Mouse (Mus musculus): ENCODE data around the gene Ankrd12. TPM values are rescaled to one million over a fixed set of nuclear protein-coding genes. Genes with fewer than 3 reads are reported as not detected.

The Ankrd12 gene
- total RNA-seq (2023): 71.9 TPM

DNA sequence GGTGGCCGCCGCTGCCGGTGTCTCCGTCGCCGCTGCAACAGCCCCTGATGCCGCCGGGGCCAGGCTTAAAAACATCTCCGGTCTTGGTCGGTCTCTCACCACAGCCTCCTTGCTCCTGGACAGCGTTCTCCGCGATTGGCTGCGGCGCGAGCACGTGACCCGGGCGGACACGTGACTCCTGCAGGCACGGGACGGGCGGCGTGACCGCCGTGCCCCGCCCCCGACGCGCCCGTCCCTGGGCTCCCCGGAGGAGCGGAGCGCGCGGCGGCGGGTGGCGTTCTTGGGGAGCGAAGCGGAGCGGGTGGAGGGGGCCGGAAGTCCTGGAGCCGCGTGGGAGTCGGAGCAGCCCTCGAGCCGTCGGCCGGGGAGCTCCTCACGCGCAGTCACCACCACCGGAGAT lies at the start of gene Ankrd12:
TSS of gene Ankrd12 (minus strand) at position 156 of the 400 bp plus-strand sequence.

DNA sequence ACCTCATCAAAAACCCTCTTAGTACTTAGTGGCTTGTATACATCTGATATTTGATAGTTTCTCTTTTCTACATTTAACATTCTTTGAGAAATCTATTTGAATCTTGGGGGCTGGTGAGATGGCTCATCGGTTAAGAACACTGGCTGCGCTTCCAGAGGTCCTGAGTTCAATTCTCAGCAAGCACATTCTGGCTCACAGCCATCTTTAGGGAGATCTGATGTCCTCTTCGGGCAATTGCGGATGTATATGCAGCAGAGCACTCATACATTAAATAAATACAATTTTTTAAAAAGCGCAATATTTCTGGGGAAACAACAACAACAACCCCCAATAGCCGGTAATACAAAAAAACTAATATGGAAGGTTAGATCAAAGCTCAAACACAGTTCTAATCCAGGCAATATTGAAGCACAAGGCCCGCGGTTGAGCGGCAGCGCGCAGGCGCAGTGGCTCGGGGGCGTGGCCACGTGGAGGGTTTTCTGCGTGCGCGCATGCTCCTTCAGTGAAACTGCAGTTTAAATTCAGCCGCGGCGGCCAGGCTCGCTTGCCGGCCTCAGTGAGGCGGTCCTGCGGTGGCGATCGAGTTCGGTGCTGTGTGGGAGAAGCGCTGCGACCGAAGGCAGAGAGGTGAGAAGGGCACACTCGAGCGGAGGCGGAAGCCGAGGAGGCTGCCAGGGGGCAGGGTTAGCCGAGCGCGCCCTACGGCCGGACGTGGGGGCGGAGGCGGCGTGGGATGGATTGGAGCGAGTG lies 46.4 kb upstream of the Ankrd12 start, which contains the start of gene Ddx11:
TSS of gene Ddx11 (plus strand) at position 455 of the 750 bp plus-strand sequence.

DNA sequence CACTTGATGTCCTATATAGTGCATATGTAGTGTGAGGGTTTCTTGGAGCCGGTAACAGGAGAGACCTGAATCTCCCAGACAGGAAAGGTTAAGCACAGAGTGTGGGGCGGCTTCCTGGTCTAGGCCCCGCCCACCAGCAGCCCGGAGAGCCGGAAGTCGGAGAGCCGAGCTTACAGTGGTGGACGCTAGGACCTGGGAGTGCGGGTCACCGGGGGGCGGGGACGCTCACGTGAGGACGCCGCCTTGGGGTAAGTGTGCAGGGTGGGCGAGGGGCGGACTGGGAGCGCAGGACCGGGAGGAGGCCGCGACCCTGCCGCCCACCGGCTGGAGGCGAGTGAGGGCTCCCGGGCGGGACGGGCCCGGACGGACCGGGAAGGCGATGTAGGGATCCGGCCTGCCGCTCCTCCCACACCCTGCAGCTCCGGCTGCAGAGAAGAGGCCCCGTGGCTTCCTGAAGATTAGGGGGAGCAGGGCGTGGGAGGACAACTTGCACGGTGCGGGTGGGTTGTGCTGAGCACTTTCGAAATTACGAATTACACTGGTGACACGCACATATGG lies 34.6 kb upstream of the Ankrd12 start, which contains the start of gene Washc1:
TSS of gene Washc1 (plus strand) at position 144 of the 558 bp plus-strand sequence.

DNA sequence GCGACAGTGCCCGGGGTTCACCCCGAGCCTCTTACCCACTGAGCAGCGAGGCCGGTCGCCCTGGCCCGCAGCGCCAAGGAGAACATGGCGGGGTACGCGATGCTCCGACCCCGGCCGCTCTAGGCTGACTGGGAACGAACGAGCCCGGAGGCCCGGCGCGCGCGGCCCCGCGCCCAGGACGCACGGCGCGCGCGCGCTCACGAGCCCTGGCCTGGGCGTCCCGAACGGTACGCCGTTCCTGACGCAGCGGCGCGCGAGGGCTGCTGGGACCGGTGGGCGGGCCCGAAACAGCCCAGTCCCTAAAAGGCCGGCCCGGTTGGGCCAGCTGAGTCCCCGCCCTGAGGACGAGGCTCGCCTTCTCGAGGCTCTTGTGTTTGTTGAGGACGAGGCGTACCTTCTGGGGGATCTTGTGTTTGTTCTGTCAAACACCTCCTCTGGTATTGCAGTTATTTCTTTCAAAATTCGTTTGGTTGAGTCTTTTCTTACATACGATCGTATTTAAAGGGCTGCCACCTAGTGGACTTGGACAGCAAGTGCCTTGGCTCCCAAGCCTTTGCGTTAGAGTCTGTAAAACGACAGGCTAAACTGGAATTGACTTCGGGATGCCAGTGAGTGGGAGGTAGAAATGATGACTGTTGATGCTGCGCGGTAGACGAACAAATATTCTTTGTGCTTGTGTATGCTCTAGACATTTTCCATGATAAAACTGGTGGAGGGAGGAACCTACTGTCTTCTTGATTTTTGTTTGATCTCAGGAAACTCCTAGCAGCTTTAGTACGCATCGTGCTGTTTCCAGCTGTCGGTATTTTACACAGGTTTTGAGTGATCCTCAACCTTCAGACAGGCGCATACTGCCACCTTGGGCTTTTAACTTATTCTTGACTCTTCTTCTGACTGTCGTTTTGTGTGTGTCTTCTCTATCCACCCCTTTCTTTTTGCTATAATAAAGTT lies 24.8 kb upstream of the Ankrd12 start, which contains the start of gene Ndufv2:
TSS of gene Ndufv2 (minus strand) at position 180 of the 951 bp plus-strand sequence.

DNA sequence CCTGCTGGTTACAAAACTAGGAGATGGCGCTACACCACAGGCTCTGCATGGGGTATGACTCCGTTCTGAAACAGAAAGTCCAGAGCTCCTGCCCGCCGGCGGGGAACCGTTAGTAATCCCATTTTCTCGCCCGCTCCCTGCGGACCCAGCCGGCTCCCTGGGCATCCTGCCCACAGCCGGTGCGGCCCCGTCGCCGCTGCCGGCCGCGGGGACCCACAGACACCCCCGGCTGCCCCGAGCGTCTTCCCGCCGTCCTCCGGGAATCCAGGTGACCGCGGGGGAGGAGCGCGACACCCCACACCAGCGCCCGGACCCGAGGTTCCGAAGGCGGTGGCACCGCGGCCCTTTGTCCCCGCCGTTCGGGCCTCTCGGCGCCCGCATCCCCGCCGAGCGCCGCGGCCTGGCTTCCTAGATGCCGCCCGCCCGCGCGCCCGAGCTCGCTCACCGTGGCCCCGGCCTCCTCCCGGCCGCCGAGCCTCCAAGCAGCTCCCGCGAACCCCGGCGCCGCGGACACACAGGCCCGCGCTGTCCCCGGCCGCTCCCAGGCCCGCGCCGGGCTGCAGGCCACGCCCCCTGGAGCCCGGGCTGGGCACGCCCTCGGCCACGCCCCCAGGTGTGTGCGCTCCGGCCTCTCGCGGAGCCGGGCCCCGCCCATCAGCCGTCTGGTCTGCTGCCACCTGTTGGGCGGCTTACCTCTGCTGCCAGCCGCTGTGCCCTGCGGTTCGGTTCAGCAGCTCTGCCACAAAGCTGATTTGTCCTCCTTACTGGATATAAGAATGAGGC lies 126.1 kb downstream of the Ankrd12 start, which contains the start of gene Twsg1:
TSS of gene Twsg1 (minus strand) at position 605 of the 783 bp plus-strand sequence.

Other genes with a start within 250 kb of the Ankrd12 start
- 37.4 TPM for gene Ralbp1, start 191.3 kb downstream of the Ankrd12 start, total RNA-seq (2023)
- gene Twsg1, start 125.9 kb downstream of the Ankrd12 start, total RNA-seq (2023): 18.4 TPM
- 65.0 TPM for gene Ndufv2, start 24.5 kb upstream of the Ankrd12 start, total RNA-seq (2023)
- 54.2 TPM for gene Washc1, start 34.5 kb upstream of the Ankrd12 start, total RNA-seq (2023)
- gene Ddx11, start 46.4 kb upstream of the Ankrd12 start, total RNA-seq (2023): 39.6 TPM